Mouse (Mus musculus) olfactory bulb, adult 2 months (tissue): Measurements from ENCODE around the gene Slc6a17. TPM values are rescaled to one million over a fixed set of nuclear protein-coding genes. Genes with fewer than 3 reads are reported as not detected.

Source experiments
- H3K27ac ChIP-seq: fragments of 200-500 bp; 2 replicates; pipeline ENCODE4 v1.5.1; 2012; ENCODE audit warnings: low read depth, low read length; ENCODE audit not compliant: insufficient read depth
- H3K4me1 ChIP-seq: fragments of 200-500 bp; 2 replicates; pipeline ENCODE4 v1.6.1; 2012; ENCODE audit warnings: low read length; ENCODE audit not compliant: control insufficient read depth, insufficient read depth
- H3K4me3 ChIP-seq: fragments of 200-500 bp; 2 replicates; pipeline ENCODE4 v1.5.1; 2012; ENCODE audit warnings: mild to moderate bottlenecking, low read depth, low read length, moderate library complexity; ENCODE audit not compliant: insufficient read depth
- CTCF ChIP-seq: fragments of 200-500 bp; IDR thresholded peaks from 2 replicates; pipeline ENCODE4 v1.5.1; 2012; ENCODE audit warnings: low read depth, mild to moderate bottlenecking, low read length, moderate library complexity; ENCODE audit not compliant: insufficient read depth
- POLR2A ChIP-seq: fragments of 200-500 bp; IDR thresholded peaks from 2 replicates; pipeline ENCODE4 v1.6.1; 2012; ENCODE audit warnings: mild to moderate bottlenecking, low read depth, low read length, moderate library complexity; ENCODE audit not compliant: insufficient read depth
- WGBS: fragments of 180-500 bp; shearing (Covaris S2); methylation state at CpG from one replicate; pipeline ENCODE4 v1.1.7; 2018; 5-methylcytosine and 5-hydroxymethylcytosine counted together
- polyA plus RNA-seq: library from polyadenylated mRNA; stranded (reverse); fragments of >200 nt; gene quantifications from 2 replicates; pipeline ENCODE4 v1.2.4, GENCODE M21; 2012; ENCODE audit warnings: low replicate concordance; ENCODE audit not compliant: missing spikeins, insufficient read depth, insufficient read length

Gene Slc6a17
- polyA plus RNA-seq, 1 experiment: not detected

GRCm38 (mm10) chr3:107546956-107547355 lies 29.1 kb upstream of the Slc6a17 start:
- WGBS: 62% methylated on average over 2 of the region's 2 CpGs
- TF ChIP-seq POLR2A: no peak
- TF ChIP-seq CTCF: no peak
- H3K4me1 ChIP-seq: peaks cover 7% of the 10 kb centered on the region
- H3K4me3 ChIP-seq: no peak overlapping the region
- H3K27ac ChIP-seq: no peak overlapping the region

GRCm38 (mm10) chr3:107545716-107546412 lies 28.0 kb upstream of the Slc6a17 start:
- 92% methylated on average over 10 of the region's 10 CpGs for WGBS
- Histone ChIP-seq H3K27ac (no peak overlapping the region), H3K4me1 (peaks cover 7% of the 10 kb centered on the region), H3K4me3 (no peak overlapping the region)
- TF ChIP-seq POLR2A (no peak), CTCF (no peak)

GRCm38 (mm10) chr3:107545278-107545677 lies 27.5 kb upstream of the Slc6a17 start:
- no peak for TF ChIP-seq CTCF
- no peak for TF ChIP-seq POLR2A
- H3K4me3 ChIP-seq: no peak overlapping the region
- no peak overlapping the region for H3K27ac ChIP-seq
- peaks cover 7% of the 10 kb centered on the region for H3K4me1 ChIP-seq
- 75% methylated on average over 5 of the region's 5 CpGs for WGBS

- Histone ChIP-seq H3K27ac (no peak overlapping the region), H3K4me1 (peaks cover 3% of the 10 kb centered on the region; the same call in 1 of the 2 replicates), H3K4me3 (no peak overlapping the region)
- TF ChIP-seq CTCF: no peak
- no peak for TF ChIP-seq POLR2A
- WGBS: 85% methylated on average over 8 of the region's 8 CpGs
Measured at GRCm38 (mm10) chr3:107543158-107544080, 25.6 kb upstream of the Slc6a17 start.

GRCm38 (mm10) chr3:107542584-107542983 lies 24.8 kb upstream of the Slc6a17 start:
- no peak overlapping the region for H3K4me3 ChIP-seq
- WGBS: 73% methylated on average over 4 of the region's 4 CpGs
- TF ChIP-seq CTCF (no peak), POLR2A (no peak)
- H3K27ac ChIP-seq: no peak overlapping the region
- H3K4me1 ChIP-seq: peaks cover 4% of the 10 kb centered on the region

- WGBS: 19% methylated on average over 8 of the region's 8 CpGs
- Histone ChIP-seq H3K4me3 (peak overlapping the region; percentile 23; the same call in 1 of the 2 replicates), H3K27ac (peak overlapping the region; percentile 63)
Measured at GRCm38 (mm10) chr3:107537504-107537889, 19.7 kb upstream of the Slc6a17 start.

GRCm38 (mm10) chr3:107536810-107537503 lies 19.1 kb upstream of the Slc6a17 start:
- WGBS: 1% methylated on average over 17 of the region's 17 CpGs
- H3K4me3 ChIP-seq: peak overlapping the region; percentile 23
- peak overlapping the region; percentile 63 for H3K27ac ChIP-seq
- TF ChIP-seq CTCF (no peak), POLR2A (peak; percentile 53)
- H3K4me1 ChIP-seq: peaks cover 19% of the 10 kb centered on the region

More at GRCm38 (mm10) chr3:107537504-107537889, 19.7 kb upstream of the Slc6a17 start:
- H3K4me1 ChIP-seq: peaks cover 19% of the 10 kb centered on the region
- TF ChIP-seq CTCF (no peak), POLR2A (no peak)

- TF ChIP-seq POLR2A: no peak
- no peak for TF ChIP-seq CTCF
- H3K27ac ChIP-seq: no peak overlapping the region
- WGBS: 90% methylated on average over 7 of the region's 7 CpGs
- H3K4me1 ChIP-seq: peaks cover 22% of the 10 kb centered on the region
- no peak overlapping the region for H3K4me3 ChIP-seq
Measured at GRCm38 (mm10) chr3:107534951-107535350, 17.1 kb upstream of the Slc6a17 start.

GRCm38 (mm10) chr3:107533532-107533931 lies 15.7 kb upstream of the Slc6a17 start:
- no peak for TF ChIP-seq CTCF
- no peak for TF ChIP-seq POLR2A
- no peak overlapping the region for H3K4me3 ChIP-seq
- WGBS: 57% methylated on average over 4 of the region's 4 CpGs
- H3K27ac ChIP-seq: no peak overlapping the region
- H3K4me1 ChIP-seq: peaks cover 30% of the 10 kb centered on the region
